Mouse (Mus musculus) frontal cortex, adult 2 months (tissue): ENCODE results near the gene Trp73. TPM values are rescaled to one million over a fixed set of nuclear protein-coding genes. Genes with fewer than 3 reads are reported as not detected.

Experiments used
- DNase-seq, 2 experiments: peaks; one replicate each; pipeline ENCODE4 v3.0.0; 2022; ENCODE audit warnings: low spot score in 1 of 2; ENCODE audit errors: extremely low spot score in 1 of 2
- polyA plus RNA-seq: library from polyadenylated mRNA; depleted of rRNA; stranded (reverse); fragments of >200 nt; gene quantifications from 2 replicates; pipeline ENCODE4 v1.2.3, GENCODE M21; 2012

The Trp73 gene
- polyA plus RNA-seq, 1 experiment = 1.3 TPM

DNA sequence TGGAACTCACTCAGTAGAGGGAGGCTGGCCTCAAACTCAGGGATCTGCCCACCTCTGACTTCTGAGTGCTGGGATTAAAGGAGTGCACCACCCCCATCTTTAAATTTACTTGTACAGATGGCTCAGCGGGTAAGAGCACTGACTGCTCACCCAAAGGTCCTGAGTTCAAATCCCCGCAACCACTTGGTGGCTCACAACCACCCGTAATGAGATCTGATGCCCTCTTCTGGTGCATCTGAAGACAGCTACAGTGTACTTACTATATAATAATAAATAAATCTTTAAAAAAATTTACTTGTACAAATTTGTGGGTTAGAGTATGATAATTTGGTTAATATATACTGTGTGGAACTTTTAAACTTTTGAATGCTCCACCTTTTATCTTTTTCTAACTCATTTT is 4.7 kb upstream of the Trp73 start:
- no peak for DNase-seq

DNA sequence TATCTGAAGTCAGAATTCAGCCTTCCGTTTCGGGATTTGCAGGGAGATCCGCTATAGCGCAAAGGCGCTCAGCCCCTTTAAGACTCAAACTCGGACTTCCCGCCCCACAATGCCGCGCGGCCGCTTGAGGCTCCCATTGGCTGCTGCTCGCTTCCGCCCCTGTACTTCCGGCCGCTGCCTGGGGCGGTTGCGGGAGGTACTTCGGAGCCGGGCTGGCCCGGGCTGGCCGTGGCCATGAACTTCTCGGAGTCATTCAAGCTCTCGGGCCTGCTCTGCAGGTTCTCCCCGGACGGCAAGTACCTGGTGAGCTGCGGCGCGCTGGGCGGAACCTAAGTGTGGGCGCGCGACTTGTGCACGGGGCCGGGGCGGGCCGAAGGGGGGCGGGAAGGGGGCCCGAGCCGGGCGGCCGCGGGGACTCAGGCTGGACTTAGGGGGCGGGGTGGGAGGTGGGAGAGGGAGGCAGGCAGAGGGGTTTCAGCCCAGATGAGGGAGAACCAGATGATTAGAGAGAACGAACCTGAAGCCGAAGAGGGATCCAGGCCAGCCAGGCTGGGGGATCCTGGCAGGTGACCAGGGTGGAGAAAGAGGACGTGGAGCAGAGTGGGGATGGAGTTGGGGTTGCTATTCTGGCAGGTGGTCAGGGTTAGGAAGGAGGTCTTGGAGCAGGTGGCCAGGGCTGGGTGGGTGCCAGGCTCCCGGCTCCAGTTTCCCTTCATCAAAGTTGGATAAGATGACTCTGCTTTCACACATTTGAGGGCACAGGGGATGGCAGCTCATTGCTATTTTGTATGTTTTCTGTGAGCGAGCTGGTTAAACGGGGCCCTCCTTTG is 2.4 kb upstream of the Trp73 start, which contains the start of gene Wrap73:
Gene Wrap73, plus strand, starts transcription at position 162 of the 830 bp plus-strand sequence.
- peak; percentile 58 to 90 for DNase-seq

DNA sequence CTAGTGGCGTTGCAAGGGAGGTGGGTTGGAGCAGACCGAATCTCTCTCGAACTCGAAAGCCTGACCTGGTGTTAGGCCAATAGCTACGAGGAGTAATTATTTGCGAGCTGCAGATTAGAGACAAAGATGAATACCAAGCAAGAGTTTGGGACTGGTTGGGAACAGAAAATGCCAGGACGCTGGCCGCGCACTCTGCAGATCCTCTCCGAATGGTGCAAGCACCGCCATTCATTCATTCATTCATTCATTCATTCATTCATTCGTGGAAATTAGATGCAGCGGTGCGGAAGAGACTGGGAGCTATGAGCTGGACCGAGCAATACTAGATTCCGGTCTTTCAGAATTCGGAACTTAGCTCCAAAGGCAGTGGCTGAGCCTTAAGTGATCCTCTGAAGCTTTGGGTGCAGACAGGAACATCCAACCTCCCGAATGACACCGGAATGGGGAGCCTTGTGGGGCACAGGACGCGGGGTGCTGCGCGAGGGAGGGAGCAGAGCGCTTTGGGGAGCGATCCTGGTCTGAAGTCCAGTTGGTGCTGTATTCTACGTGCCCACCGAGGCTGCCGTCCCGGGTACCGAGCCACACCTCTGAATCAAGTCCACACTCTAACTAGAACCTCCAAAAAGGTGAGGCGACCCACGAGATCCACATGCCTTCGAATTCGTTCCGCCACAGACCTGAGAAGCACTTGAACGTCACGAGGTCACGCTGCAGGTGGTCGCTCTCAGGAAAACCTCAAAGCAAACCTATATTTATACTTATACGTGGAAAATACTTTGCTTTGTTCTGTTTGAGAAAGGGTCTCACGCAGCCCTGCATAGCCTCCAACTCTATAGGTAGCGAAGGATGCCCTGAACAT is 1.2 kb upstream of the Trp73 start:
- DNase-seq = no peak

DNA sequence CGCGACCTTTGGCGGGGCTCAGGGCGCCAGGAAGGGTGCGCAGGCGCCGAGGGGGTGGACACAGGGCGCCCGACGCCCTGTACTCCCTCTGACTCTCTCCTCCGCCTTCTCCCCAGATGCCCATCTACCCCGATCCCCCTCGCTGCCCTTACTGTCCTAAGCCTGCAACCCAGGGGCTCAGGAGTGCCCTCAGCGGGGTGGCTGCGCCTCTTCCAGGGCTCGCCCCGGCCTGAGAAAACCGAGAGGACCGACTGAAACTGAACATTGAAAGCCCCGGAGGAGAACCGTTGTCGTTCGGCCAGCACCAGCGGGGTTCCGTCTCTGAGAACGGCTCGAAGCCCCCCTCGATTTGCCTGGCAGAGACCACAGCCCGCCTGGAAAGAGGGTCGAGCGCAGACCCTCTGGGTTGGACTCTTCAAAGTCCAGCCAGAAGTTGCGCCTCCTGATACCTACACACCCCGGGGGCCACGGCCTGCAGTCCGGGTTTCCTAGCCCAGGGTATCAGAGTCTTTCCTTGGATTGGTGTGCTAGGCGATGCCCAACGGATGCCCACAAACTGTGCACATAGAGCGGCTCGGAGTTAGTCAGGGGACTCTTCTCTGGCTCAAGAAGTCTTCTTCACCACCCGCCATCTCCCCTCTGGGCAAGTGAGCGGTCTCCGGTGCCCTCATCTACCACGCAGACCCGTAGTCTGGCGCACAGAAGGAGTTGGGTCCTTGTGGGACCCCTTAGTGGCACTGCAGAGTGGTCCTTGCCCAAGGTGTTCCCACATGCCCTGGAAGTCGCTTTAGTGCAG is 403 bp upstream of the Trp73 start:
- no peak for DNase-seq

DNA sequence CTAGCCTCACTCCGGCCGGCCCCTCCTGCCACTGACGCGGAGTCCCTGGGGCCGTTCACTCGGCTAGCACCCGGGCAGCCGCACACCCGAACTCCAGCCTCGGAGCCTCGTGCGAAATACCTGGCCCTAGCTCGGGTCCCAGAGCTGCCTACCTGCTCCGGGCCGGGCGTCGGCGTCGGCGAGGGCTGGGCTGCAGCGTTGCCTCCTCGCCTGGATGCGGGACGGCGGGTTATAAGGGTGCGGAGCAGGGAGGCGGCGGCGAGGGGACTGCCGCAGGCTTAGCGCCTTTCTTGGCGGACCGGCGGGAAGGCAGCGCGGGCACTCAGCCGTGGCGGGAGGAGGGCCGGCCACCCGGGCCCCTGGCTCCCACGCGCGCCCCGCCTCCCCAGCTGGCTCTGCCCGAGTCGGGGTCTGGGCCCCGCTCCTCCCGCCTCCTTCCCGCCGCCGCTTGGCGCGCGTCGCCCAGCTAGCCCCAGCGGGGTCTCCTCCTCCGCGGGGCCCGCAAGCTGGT is 282 bp downstream of the Trp73 start:
- no peak for DNase-seq

GRCm38 (mm10) chr4:154137139-154137538 is 2.9 kb downstream of the Trp73 start:
- no peak for DNase-seq

GRCm38 (mm10) chr4:154134803-154135202 is 5.2 kb downstream of the Trp73 start:
- no peak for DNase-seq

DNA sequence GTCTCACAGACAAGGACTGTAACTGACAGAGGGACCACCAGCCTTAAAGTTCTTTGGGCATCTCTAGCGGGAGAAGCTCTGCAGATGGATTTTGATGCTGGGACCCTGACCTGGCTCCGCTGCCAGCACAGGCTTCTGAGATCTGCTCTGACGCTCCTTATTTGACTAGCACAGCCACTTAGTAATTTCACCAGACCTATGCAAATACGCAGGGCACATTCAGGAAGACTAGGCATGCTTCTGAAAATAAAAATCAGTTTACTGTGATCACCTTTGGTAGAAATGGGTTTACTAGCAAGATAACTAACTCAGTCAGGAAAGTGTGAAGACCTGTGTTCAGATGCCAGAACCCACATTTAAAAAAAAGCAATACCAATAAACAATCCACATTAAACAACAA is 8.1 kb downstream of the Trp73 start:
- no peak for DNase-seq

DNA sequence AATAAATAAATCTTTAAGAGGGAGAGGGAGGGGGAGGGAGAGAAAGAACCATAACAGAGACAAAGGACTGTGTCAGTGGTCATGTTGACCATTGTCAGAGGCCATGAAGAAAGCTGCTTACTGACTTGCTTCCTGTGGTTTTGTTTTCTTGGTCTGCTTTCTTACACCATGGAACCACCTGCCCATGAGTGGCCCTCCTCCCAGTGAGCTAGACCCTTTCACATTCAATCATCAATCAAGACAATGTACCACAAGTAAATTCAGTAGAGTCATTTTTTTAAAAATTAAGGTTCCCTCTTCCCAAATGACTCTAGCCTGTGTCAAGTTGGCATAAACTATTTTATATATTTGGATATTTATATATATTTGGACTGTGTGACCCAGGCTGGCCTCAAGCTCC is 10.1 kb downstream of the Trp73 start:
- DNase-seq = no peak

GRCm38 (mm10) chr4:154127273-154127672 is 12.7 kb downstream of the Trp73 start:
- DNase-seq = no peak

GRCm38 (mm10) chr4:154125202-154125601 is 14.8 kb downstream of the Trp73 start:
- DNase-seq = no peak

DNA sequence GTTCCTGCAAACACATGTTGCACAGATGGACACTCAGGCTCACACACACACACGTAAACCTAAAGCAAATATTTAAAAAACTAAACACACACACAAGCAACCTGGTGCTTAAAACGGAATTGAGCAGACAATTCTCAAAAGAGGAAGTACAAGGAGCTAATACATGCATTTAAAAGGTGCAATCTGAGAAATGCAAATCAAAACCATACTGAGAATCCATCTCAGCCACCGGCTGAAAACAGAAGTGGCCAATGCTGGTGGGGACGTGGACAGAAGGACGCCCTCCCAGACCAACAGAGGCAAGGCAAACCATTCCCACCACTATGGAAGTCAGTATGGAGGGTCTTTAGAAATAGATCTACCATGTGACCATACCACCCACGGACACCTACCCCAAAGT is 16.5 kb downstream of the Trp73 start:
- DNase-seq = no peak

- DNase-seq = no peak
Measured at GRCm38 (mm10) chr4:154122374-154122773, 17.6 kb downstream of the Trp73 start.

DNA sequence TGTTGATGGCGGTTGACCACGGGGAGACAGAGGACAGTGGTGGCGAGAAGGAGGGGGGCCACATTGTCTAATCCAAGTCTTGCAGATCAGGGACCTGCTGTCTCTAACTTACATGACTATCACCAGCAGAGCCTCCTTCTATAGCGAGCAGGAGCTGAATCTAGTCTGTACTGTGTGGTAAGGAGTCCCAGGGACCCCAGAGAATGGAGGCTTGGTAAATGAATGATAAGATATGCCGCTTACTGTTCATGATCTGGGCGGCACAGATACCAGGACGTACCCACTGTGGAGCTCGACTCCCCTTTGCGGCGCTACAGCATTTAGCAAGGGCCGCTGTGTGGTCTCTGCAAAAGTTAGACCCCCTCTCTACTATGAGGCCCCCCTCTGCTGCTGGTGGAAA is 18.2 kb downstream of the Trp73 start:
- no peak for DNase-seq

- DNase-seq = no peak
Measured at GRCm38 (mm10) chr4:154119208-154119607, 20.8 kb downstream of the Trp73 start.

- DNase-seq = no peak
Measured at GRCm38 (mm10) chr4:154118782-154119181, 21.2 kb downstream of the Trp73 start.

- DNase-seq = no peak
Measured at GRCm38 (mm10) chr4:154116421-154116820, 23.6 kb downstream of the Trp73 start.

DNA sequence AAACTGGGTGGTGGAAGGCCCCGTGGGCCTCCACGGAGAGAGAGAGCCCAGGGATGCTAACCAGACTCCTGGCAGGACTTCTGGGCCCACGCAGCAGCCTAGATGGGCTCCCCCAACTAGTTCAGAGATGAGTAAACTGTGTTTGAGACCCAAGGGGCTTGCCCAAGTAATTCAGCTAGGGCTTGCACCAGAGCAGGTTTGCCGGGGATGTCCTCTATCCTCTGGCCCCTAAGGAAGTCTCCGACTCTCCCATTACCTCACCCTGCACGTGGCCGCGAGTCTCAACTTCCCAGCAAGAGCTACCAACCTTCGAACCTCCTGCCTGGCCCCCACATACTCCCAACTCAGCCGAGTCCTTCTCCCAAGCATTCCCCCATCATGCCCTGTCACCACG is 30.2 kb downstream of the Trp73 start:
- DNase-seq = no peak

DNA sequence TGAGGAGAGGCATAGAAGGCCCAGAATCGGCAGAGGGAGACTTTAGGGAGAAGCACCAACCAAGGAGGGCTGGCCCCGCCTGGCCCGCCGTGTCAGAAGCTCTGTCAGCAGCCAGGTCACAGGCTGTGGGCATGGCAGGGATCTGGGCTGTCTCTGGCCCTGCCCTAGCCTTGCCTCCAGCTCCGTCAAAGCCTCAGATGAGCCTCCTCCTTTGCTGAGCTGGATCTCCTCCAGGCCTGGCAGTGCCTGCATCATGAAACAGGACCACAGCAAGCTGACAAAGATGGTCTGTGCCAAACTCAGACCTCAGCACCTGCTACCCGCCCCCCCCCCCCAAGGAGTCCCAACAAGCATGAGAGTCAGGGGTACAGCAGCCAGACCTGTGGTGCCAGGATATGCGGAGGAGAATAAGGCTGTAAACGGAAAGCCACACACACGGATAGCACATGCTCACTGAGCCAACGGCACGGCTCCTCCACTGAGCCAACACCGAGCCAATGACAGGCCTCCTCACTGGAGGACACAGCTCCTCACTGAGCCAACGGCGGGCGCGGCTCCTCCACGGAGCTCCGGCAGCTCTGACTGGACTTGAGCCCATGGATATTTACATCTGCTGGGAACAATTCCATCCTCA is 30.7 kb downstream of the Trp73 start:
- DNase-seq = peak in 1 of 2 experiments; percentile 45

DNA sequence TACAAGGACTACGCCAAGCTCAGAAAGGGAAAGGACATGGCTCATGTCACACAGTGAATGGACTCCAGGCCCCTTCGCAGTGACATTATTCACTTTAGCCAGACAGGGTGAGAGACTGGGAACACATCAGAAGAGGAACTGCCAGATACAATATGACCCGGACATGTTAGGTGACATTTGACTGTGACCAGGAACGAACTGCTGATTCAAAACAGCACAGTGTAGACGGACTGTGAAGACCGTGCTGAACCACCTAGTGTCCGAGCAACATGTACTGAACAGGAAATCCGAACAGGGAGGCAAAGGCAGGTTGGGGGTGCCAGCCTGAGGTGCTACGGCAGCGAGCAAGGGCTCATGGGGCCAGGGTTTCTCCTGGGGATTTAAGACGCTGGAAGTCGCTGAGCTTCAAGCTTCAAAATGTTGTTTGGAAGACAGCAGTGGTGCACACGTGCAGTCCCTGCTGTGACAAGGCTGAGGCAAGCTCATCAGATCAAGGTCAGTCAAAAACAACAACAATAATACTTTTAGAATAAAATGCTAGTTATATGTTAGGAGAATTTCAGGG is 33.4 kb downstream of the Trp73 start:
- DNase-seq = no peak
